Mouse (Mus musculus): ENCODE data around the gene Myh10. TPM values are rescaled to one million over a fixed set of nuclear protein-coding genes. Genes with fewer than 3 reads are reported as not detected.
"Not testable (repeated sequence)": the region's sequence is repeated elsewhere in the genome, so short reads cannot be mapped to it uniquely, and the experiment has no call there.

Myh10 gene
- polyA plus RNA-seq, 1 experiment: 189 TPM

DNA sequence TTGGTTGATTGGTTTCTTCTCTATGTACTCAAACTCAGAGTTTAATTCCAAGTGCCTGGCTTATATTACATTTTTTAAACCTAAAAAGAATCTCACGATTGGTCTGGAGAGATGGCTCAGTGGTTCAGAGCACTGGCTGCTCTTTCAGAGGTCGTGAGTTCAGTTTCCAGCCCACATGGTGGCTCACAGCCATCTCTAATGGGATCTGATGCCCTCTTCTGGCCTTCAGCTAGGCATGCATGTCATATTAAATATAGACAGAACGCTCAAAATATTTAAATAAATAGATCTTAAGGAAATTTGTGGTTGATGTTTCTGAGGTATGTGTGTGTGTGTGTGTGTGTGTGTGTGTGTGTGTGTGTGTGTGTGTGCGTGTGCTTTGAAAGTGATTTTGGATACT, 113.8 kb downstream of the Myh10 start:
- peak; percentile 28 for DNase-seq (ENCODE audit: low read depth)
- TF ChIP-seq POLR2A (IDR thresholded peaks at IDR 0.05; ENCODE audit: borderline replicate concordance, extremely low read depth, insufficient read depth, insufficient read length, poor library complexity, severe bottlenecking) (no peak), CTCF (IDR thresholded peaks at IDR 0.05; ENCODE audit: borderline replicate concordance, extremely low read depth, insufficient read depth, insufficient read length) (peak; percentile 37; the same call in 1 of the 2 replicates)

DNA sequence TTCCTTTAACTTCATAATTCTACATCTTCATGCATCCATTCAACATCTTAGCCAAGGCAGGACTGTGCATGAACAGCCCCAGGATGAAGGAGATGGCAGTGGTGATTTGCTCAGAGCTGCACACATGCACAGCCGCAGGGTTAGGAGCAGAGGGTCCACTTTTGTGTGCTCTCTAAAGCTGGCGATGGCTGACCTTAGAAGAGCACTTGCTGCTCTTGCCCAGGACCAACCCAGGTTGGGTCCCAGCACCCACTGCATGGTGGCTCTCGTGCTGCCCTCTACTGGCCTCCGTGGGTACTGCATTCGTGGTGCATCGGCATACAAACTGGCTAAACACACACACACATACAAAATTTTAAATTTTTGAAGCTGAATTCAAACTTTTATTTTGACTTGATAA, 116.4 kb downstream of the Myh10 start:
- TF ChIP-seq CTCF (IDR thresholded peaks at IDR 0.05; ENCODE audit: borderline replicate concordance, extremely low read depth, insufficient read depth, insufficient read length) (peak; percentile 98), POLR2A (IDR thresholded peaks at IDR 0.05; ENCODE audit: borderline replicate concordance, extremely low read depth, insufficient read depth, insufficient read length, poor library complexity, severe bottlenecking) (no peak)
- DNase-seq (ENCODE audit: low read depth): peak; percentile 64

- DNase-seq (ENCODE audit: low read depth): no peak
- no peak for TF ChIP-seq CTCF (IDR thresholded peaks at IDR 0.05; ENCODE audit: borderline replicate concordance, extremely low read depth, insufficient read depth, insufficient read length)
These were observed 120.7 kb downstream of the Myh10 start for GRCm38 (mm10) chr11:68811881-68812577.

DNA sequence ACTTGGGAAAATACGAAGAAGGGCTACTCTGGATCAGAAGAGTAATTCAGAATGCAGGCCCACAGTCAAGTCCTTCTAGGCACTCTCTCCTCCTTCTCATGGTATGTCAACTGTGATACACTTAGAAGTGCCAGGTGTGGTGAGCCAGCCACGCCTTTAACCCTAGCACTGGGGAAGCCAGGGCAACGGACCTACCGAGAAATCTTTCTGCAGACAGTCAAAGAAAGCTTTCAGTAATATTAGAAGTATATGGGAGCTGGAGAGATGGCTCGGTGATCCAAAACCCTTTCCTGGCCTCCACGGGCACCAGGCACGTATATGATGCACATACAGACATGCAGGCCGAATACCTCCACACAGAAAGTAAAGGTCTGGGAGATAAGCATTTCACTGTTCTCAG, 127.1 kb downstream of the Myh10 start:
- no peak for DNase-seq (ENCODE audit: low read depth)
- no peak for TF ChIP-seq POLR2A (IDR thresholded peaks at IDR 0.05; ENCODE audit: borderline replicate concordance, extremely low read depth, insufficient read depth, insufficient read length, poor library complexity, severe bottlenecking)
- TF ChIP-seq CTCF (IDR thresholded peaks at IDR 0.05; ENCODE audit: borderline replicate concordance, extremely low read depth, insufficient read depth, insufficient read length): no peak

DNA sequence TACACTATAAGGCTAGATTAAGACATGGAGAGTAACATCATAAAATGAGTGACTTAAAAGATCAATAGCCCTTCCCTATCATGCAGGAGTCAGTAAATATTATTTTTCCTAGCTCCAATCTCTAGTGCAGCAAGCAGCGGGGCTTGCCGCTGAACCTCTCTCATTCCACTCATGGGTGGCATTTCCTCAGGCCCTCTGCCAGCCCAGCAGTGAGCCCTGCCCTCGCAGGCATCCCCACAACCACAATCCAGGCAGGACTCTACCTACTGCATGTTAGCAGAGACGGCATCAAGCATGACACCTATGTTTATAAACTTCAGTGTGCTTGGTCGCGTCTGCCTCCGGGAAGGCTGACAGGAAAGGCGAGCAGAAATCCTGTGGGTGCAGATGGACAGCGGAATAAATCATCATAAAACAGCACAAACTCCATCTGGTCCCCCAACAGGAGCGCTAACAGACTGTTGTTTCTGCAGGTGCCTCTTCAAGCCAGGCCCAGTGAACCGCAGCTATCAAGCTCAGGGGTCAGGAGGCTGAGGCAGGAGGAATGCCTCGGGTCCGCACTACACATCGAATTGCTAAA, 128.0 kb downstream of the Myh10 start:
- peak; percentile 9 for DNase-seq (ENCODE audit: low read depth)
- TF ChIP-seq POLR2A (IDR thresholded peaks at IDR 0.05; ENCODE audit: borderline replicate concordance, extremely low read depth, insufficient read depth, insufficient read length, poor library complexity, severe bottlenecking): no peak
- TF ChIP-seq CTCF (IDR thresholded peaks at IDR 0.05; ENCODE audit: borderline replicate concordance, extremely low read depth, insufficient read depth, insufficient read length): no peak

DNA sequence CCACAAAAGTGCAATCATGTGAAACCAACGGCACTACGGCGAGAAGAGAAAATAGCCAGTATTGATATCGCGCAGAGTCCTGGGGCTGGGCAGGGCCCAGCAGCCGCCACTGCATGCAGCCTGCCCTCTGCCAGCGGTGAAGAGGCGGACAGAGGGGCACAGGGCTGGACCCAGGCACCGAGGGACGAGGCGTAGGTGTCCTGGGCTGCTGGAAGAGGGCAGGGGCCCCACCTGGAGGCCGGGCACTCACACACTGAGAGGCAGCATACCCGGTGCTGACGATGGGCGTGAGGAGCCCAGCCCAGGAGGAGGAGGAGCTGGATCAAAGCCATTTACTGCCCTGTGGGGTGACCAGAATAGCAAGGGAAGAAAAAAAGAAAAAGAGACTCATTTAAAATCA, 131.0 kb downstream of the Myh10 start:
- DNase-seq (ENCODE audit: low read depth): no peak

GRCm38 (mm10) chr11:68826735-68827134, 135.4 kb downstream of the Myh10 start:
- no peak for DNase-seq (ENCODE audit: low read depth)

More for the DNA sequence above, 131.0 kb downstream of the Myh10 start:
- TF ChIP-seq CTCF (IDR thresholded peaks at IDR 0.05; ENCODE audit: borderline replicate concordance, extremely low read depth, insufficient read depth, insufficient read length) (no peak), POLR2A (IDR thresholded peaks at IDR 0.05; ENCODE audit: borderline replicate concordance, extremely low read depth, insufficient read depth, insufficient read length, poor library complexity, severe bottlenecking) (no peak)

GRCm38 (mm10) chr11:68831580-68831979, 140.2 kb downstream of the Myh10 start:
- not testable (repeated sequence) for DNase-seq (ENCODE audit: low read depth)

More at GRCm38 (mm10) chr11:68826735-68827134, 135.4 kb downstream of the Myh10 start:
- no peak for TF ChIP-seq CTCF (IDR thresholded peaks at IDR 0.05; ENCODE audit: borderline replicate concordance, extremely low read depth, insufficient read depth, insufficient read length)
- no peak for TF ChIP-seq POLR2A (IDR thresholded peaks at IDR 0.05; ENCODE audit: borderline replicate concordance, extremely low read depth, insufficient read depth, insufficient read length, poor library complexity, severe bottlenecking)

GRCm38 (mm10) chr11:68832793-68833192, 141.4 kb downstream of the Myh10 start:
- TF ChIP-seq POLR2A (IDR thresholded peaks at IDR 0.05; ENCODE audit: borderline replicate concordance, extremely low read depth, insufficient read depth, insufficient read length, poor library complexity, severe bottlenecking) (no peak), CTCF (IDR thresholded peaks at IDR 0.05; ENCODE audit: borderline replicate concordance, extremely low read depth, insufficient read depth, insufficient read length) (no peak)
- DNase-seq (ENCODE audit: low read depth): no peak

- no peak for DNase-seq (ENCODE audit: low read depth)
- no peak for TF ChIP-seq POLR2A (IDR thresholded peaks at IDR 0.05; ENCODE audit: borderline replicate concordance, extremely low read depth, insufficient read depth, insufficient read length, poor library complexity, severe bottlenecking)
- TF ChIP-seq CTCF (IDR thresholded peaks at IDR 0.05; ENCODE audit: borderline replicate concordance, extremely low read depth, insufficient read depth, insufficient read length): no peak
These were observed 142.2 kb downstream of the Myh10 start for GRCm38 (mm10) chr11:68833593-68833992.

DNA sequence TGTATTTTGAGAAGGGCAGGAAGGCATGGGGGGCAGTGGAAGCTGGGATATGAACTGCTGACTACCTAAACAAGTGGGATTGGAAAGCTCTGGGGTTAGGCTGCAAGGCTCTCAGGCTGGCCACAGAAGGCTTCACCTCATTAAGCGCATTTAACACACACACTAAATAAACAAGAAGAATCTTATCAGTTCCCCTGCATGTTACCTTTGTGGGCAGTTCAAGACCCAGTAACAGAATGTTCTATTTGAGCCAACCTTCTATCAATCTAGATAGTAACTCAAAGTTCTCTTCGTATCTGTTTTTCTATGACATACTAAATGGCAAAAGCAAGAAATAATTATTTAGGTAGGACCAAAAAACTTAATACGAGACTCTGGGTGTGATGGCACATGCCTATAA, 143.7 kb downstream of the Myh10 start:
- no peak for TF ChIP-seq CTCF (IDR thresholded peaks at IDR 0.05; ENCODE audit: borderline replicate concordance, extremely low read depth, insufficient read depth, insufficient read length)
- no peak for TF ChIP-seq POLR2A (IDR thresholded peaks at IDR 0.05; ENCODE audit: borderline replicate concordance, extremely low read depth, insufficient read depth, insufficient read length, poor library complexity, severe bottlenecking)
- DNase-seq (ENCODE audit: low read depth): no peak

DNA sequence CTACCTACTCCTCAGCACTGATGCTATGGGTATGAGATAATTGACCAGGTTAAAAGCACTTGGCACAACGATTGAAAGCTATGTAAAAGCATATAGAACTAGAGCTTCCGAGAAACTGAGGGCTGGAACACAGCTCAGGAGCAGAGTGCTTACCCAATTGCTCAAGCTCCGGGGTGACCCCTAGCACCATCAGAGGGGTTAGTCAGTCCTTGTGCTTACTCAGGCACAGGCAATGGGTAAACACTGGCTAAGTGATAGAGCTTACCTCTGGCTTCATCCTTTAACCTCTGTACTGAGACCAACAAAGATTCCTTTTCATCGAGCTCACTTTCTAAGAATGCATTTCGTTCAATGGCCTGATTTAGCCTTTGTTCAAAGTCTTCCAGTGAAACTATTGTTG, 148.2 kb downstream of the Myh10 start:
- TF ChIP-seq POLR2A (IDR thresholded peaks at IDR 0.05; ENCODE audit: borderline replicate concordance, extremely low read depth, insufficient read depth, insufficient read length, poor library complexity, severe bottlenecking): no peak
- no peak for TF ChIP-seq CTCF (IDR thresholded peaks at IDR 0.05; ENCODE audit: borderline replicate concordance, extremely low read depth, insufficient read depth, insufficient read length)
- DNase-seq (ENCODE audit: low read depth): no peak

All from brain, embryonic 14.5 days (tissue).